Mouse (Mus musculus) adrenal gland, postnatal 36 days (tissue): ENCODE measurements around the gene Krtap14. TPM values are rescaled to one million over a fixed set of nuclear protein-coding genes. Genes with fewer than 3 reads are reported as not detected.

Source experiments
- DNase-seq, 2 experiments: peaks; one replicate each; pipeline ENCODE4 v3.0.0; 2021; ENCODE audit warnings: mixed read lengths in 1 of 2
- long read RNA-seq, 2 experiments: library from polyadenylated mRNA; stranded (forward); transcript quantifications; one replicate each; pipeline ENCODE4 v2.0.0; 2021; ENCODE audit warnings: borderline sequencing depth in 2 of 2
- total RNA-seq, 2 experiments: library from RNA; stranded (reverse); gene quantifications; 2 replicates each; pipeline ENCODE4 v1.2.3; 2021

Gene Krtap14
- total RNA-seq = not detected
- long read RNA-seq, experiment 1 = 0 reads
- long read RNA-seq, experiment 2 = 0 reads

GRCm38 (mm10) chr16:88826095-88826652 is at the start of gene Krtap14:
Krtap14 (minus strand) TSS chr16:88826145.
- DNase-seq = no peak

GRCm38 (mm10) chr16:88874169-88874568 is 48.2 kb upstream of the Krtap14 start, which contains the start of gene Krtap19-2:
Krtap19-2 (minus strand) TSS chr16:88874269.
- DNase-seq = no peak

GRCm38 (mm10) chr16:88869311-88869710 is 43.4 kb upstream of the Krtap14 start, which contains the start of gene Krtap19-1:
Krtap19-1 (minus strand) TSS chr16:88869411.
- no peak for DNase-seq

- DNase-seq = no peak
Observed at GRCm38 (mm10) chr16:88864887-88865407, 39.0 kb upstream of the Krtap14 start.

- DNase-seq = peak; percentile 7 to 16
Observed at GRCm38 (mm10) chr16:88851450-88851849, 25.5 kb upstream of the Krtap14 start.

GRCm38 (mm10) chr16:88848558-88848957 is 22.6 kb upstream of the Krtap14 start:
- no peak for DNase-seq

GRCm38 (mm10) chr16:88847363-88847762 is 21.4 kb upstream of the Krtap14 start:
- no peak for DNase-seq

GRCm38 (mm10) chr16:88826978-88827377 is 1.0 kb upstream of the Krtap14 start:
- DNase-seq = no peak

GRCm38 (mm10) chr16:88823736-88824135 is 2.2 kb downstream of the Krtap14 start:
- DNase-seq = peak in 1 of 2 experiments; percentile 3

GRCm38 (mm10) chr16:88820066-88820465 is 5.9 kb downstream of the Krtap14 start, which contains the start of gene Krtap15:
Krtap15 (plus strand) TSS chr16:88820215.
- no peak for DNase-seq

- no peak for DNase-seq
Observed at GRCm38 (mm10) chr16:88811827-88812226, 14.1 kb downstream of the Krtap14 start, which contains the start of gene Gm20741. Gm20741 (minus strand) TSS chr16:88812220.

GRCm38 (mm10) chr16:88786786-88787185 is 39.2 kb downstream of the Krtap14 start:
- no peak for DNase-seq

GRCm38 (mm10) chr16:88777596-88777995 is 48.3 kb downstream of the Krtap14 start, which contains the start of gene Gm5965:
Gm5965 (plus strand) TSS chr16:88777896.
- DNase-seq = no peak

- no peak for DNase-seq
Observed at GRCm38 (mm10) chr16:88774106-88774505, 51.8 kb downstream of the Krtap14 start, which contains the start of gene 2310057N15Rik. 2310057N15Rik (minus strand) TSS chr16:88774206.

Other genes with a start within 250 kb of the Krtap14 start
- not detected for gene Krtap24-1, start 213.9 kb downstream of the Krtap14 start, total RNA-seq
- not detected for gene 2310079G19Rik, start 198.5 kb downstream of the Krtap14 start, total RNA-seq
- gene Krtap26-1, start 178.3 kb downstream of the Krtap14 start, total RNA-seq = not detected
- not detected for gene Krtap27-1, start 154.5 kb downstream of the Krtap14 start, total RNA-seq
- gene 2310061N02Rik, start 118.2 kb downstream of the Krtap14 start, total RNA-seq = not detected
- gene Krtap13-1, start 97.3 kb downstream of the Krtap14 start, total RNA-seq = not detected
- not detected for gene Krtap13, start 74.5 kb downstream of the Krtap14 start, total RNA-seq
- not detected for gene 2310034C09Rik, start 67.3 kb downstream of the Krtap14 start, total RNA-seq
- not detected for gene 2310057N15Rik, start 51.9 kb downstream of the Krtap14 start, total RNA-seq
- gene Gm5965, start 48.2 kb downstream of the Krtap14 start, total RNA-seq = not detected
- gene Gm20741, start 13.9 kb downstream of the Krtap14 start, total RNA-seq = not detected
- not detected for gene Krtap15, start 5.9 kb downstream of the Krtap14 start, total RNA-seq
- gene Krtap19-1, start 43.3 kb upstream of the Krtap14 start, total RNA-seq = not detected
- not detected for gene Krtap19-2, start 48.1 kb upstream of the Krtap14 start, total RNA-seq
- gene Krtap19-3, start 51.9 kb upstream of the Krtap14 start, total RNA-seq = not detected
- gene Krtap19-4, start 58.9 kb upstream of the Krtap14 start, total RNA-seq = not detected
- not detected for gene Krtap19-5, start 70.3 kb upstream of the Krtap14 start, total RNA-seq
- gene Krtap19-9b, start 106.1 kb upstream of the Krtap14 start, total RNA-seq = not detected
- gene Krtap16-3, start 136.7 kb upstream of the Krtap14 start, total RNA-seq = not detected
- gene Krtap22-2, start 184.6 kb upstream of the Krtap14 start, total RNA-seq = not detected
- gene Gm10229, start 189.1 kb upstream of the Krtap14 start, total RNA-seq = not detected
- gene Krtap6-1, start 205.6 kb upstream of the Krtap14 start, total RNA-seq = not detected
- not detected for gene Gm10228, start 215.3 kb upstream of the Krtap14 start, total RNA-seq
- gene Krtap6-5, start 221.7 kb upstream of the Krtap14 start, total RNA-seq = not detected
- not detected for gene 1110025L11Rik, start 237.9 kb upstream of the Krtap14 start, total RNA-seq